8 mouse cellular contexts compared by ENCODE assay signal in genomic region chr13:93303563-93304250, GRCm38 (mm10). TPM values are rescaled to one million over a fixed set of nuclear protein-coding genes. Genes with fewer than 3 reads are reported as not detected.
DNase-seq lines count a peak whose midpoint lies in the region; ATAC-seq lines count a peak whose summit lies in the region.

No protein-coding gene starts in this region.

- WGBS in heart, embryonic 14.5 days, result under 1% methylated on average over 53 of the region's 90 CpGs
- WGBS in liver, embryonic 13.5 days (ENCODE audit: insufficient replicate concordance), result under 1% methylated on average over 68 of the region's 90 CpGs
- WGBS in stomach, embryonic 16.5 days, result under 1% methylated on average over 67 of the region's 90 CpGs

- H3K4me2 ChIP-seq in heart, embryonic 14.5 days (ENCODE audit: low read length), result peak overlapping the region; percentile 60
- peak overlapping the region; percentile 95 for H3K4me2 ChIP-seq in liver, embryonic 13.5 days
- H3K4me2 ChIP-seq in stomach, embryonic 16.5 days (ENCODE audit: low read depth, low read length), result peak overlapping the region; percentile 94

- no peaks in the 10 kb centered on the region for H3K9me3 ChIP-seq in heart, embryonic 14.5 days (ENCODE audit: control insufficient read depth, low read length)
- H3K9me3 ChIP-seq in liver, embryonic 13.5 days (replicated peaks), result no peaks in the 10 kb centered on the region
- no peaks in the 10 kb centered on the region for H3K9me3 ChIP-seq in stomach, embryonic 16.5 days (replicated peaks; ENCODE audit: control insufficient read depth, low read length)

- peak; percentile 95 for ATAC-seq in CD4-positive, CD25-positive, alpha-beta regulatory T cell, adult 4 months
- ATAC-seq in heart, embryonic 14.5 days (ENCODE audit: insufficient number of reproducible peaks, insufficient read depth, low FRiP score, low read depth), result peak; percentile 93
- ATAC-seq in liver, embryonic 13.5 days (ENCODE audit: low read depth), result peak; percentile 94
- ATAC-seq in stomach, embryonic 16.5 days (ENCODE audit: insufficient read depth, low FRiP score), result peak; percentile 98

- peak overlapping the region; percentile 97 to 98 for H3K27ac ChIP-seq in heart, embryonic 14.5 days (replicated peaks in 1 of 2; ENCODE audit: control insufficient read depth in 1 of 2, insufficient read depth in 1 of 2, low read depth in 2 of 2, low read length in 2 of 2)
- H3K27ac ChIP-seq in liver, embryonic 13.5 days, result peak overlapping the region; percentile 77
- peak overlapping the region; percentile 93 for H3K27ac ChIP-seq in stomach, embryonic 16.5 days (ENCODE audit: low read length)

- DNase-seq in c-Kit-negative CD71-positive TER-119-positive erythroid progenitor cells, embryonic 14.5 days (ENCODE audit: low read depth, low spot score), result peak; percentile 85
- peak; percentile 88 for DNase-seq in fibroblast of lung, adult 2 months (ENCODE audit: low read depth)
- DNase-seq in kidney, postnatal 14 days, result peak; percentile 97
- peak; percentile 92 for DNase-seq in liver, embryonic 13.5 days
- DNase-seq in neural tube, embryonic 10.5 days (ENCODE audit: extremely low spot score, low spot score), result peak; percentile 96

- H3K4me1 ChIP-seq in heart, embryonic 14.5 days (ENCODE audit: control insufficient read depth in 2 of 2, insufficient read depth in 2 of 2, low read length in 2 of 2), result peaks cover 0 to 19% of the 10 kb centered on the region in 2 experiments; a peak in 3 of 4 replicates
- H3K4me1 ChIP-seq in liver, embryonic 13.5 days (replicated peaks), result peaks cover 46% of the 10 kb centered on the region
- H3K4me1 ChIP-seq in stomach, embryonic 16.5 days (ENCODE audit: control insufficient read depth, insufficient read depth, low read length), result 0 out of 2 replicates have a peak, but pooled peaks cover 4% of the 10 kb centered on the region

- H3K36me3 ChIP-seq in heart, embryonic 14.5 days (ENCODE audit: control insufficient read depth, insufficient read depth, low read length), result no peaks in the 10 kb centered on the region
- no peaks in the 10 kb centered on the region for H3K36me3 ChIP-seq in liver, embryonic 13.5 days
- H3K36me3 ChIP-seq in stomach, embryonic 16.5 days (ENCODE audit: control insufficient read depth, insufficient read depth, low read length), result no peaks in the 10 kb centered on the region

- no peaks in the 10 kb centered on the region for H3K27me3 ChIP-seq in heart, embryonic 14.5 days (ENCODE audit: control insufficient read depth, insufficient read depth, low read length)
- H3K27me3 ChIP-seq in liver, embryonic 13.5 days, result no peaks in the 10 kb centered on the region
- H3K27me3 ChIP-seq in stomach, embryonic 16.5 days (ENCODE audit: control insufficient read depth, insufficient read depth, low read length), result no peaks in the 10 kb centered on the region

- peak overlapping the region; percentile 96 for H3K9ac ChIP-seq in heart, embryonic 14.5 days (ENCODE audit: low read length)
- peak overlapping the region; percentile 92 for H3K9ac ChIP-seq in liver, embryonic 13.5 days
- peak overlapping the region; percentile 94 for H3K9ac ChIP-seq in stomach, embryonic 16.5 days (ENCODE audit: low read length)

- peak overlapping the region; percentile 94 to 95 for H3K4me3 ChIP-seq in heart, embryonic 14.5 days (ENCODE audit: control insufficient read depth in 1 of 2, insufficient read depth in 1 of 2, low read depth in 1 of 2, low read length in 2 of 2)
- H3K4me3 ChIP-seq in liver, embryonic 13.5 days (replicated peaks), result peak overlapping the region; percentile 85
- peak overlapping the region; percentile 87 for H3K4me3 ChIP-seq in stomach, embryonic 16.5 days (replicated peaks; ENCODE audit: low read length)

RNA-seq across cellular contexts. Expression of gene Homer1, which starts 4.3 kb away (rescaled TPM):
- polyA plus RNA-seq in CD4-positive, CD25-positive, alpha-beta regulatory T cell, adult 4 months (2017; shearing (Covaris generic)), result 1 to 10 TPM; 3.0 to 5.6 TPM
- polyA plus RNA-seq in heart, embryonic 14.5 days (2014; fragmentation: Nextera tagmentation; extraction: Ambion mirVana), result 18.8 and 20.3 TPM in 2 replicates
- 2.3 and 3.2 TPM in 2 replicates for polyA plus RNA-seq in liver, embryonic 13.5 days (2015; fragmentation: Nextera tagmentation; extraction: Ambion mirVana)
- 2.9 and 3.0 TPM in 2 replicates for polyA plus RNA-seq in stomach, embryonic 16.5 days (2015; fragmentation: Nextera tagmentation; extraction: Ambion mirVana)

Comparison
In these comparisons a context has a peak if more than half of its experiments do, and no peak if none do; other contexts are left out.
1. Peak in every context shown above with its lines: DNase-seq, ATAC-seq, H3K4me3 ChIP-seq and H3K27ac ChIP-seq.